Mouse (Mus musculus) C2C12 (cell line): ENCODE results near the gene Cpne2.

ENCODE experiments used
- CEBPB ChIP-seq: IDR thresholded peaks from one replicate; pipeline ENCODE4 v1.6.1; 2011; ENCODE audit warnings: low read depth, mild to moderate bottlenecking, control low read depth, moderate library complexity
- CTCF ChIP-seq: IDR thresholded peaks from one replicate; pipeline ENCODE4 v1.5.1; 2011; ENCODE audit not compliant: control insufficient read depth, insufficient read depth, insufficient read length
- MAX ChIP-seq: IDR thresholded peaks from one replicate; pipeline ENCODE4 v1.6.1; 2011; ENCODE audit warnings: mild to moderate bottlenecking, control low read depth
- MYOD1 ChIP-seq: IDR thresholded peaks from one replicate; pipeline ENCODE4 v1.6.1; 2011; ENCODE audit warnings: low read depth; ENCODE audit not compliant: control insufficient read depth, insufficient read length
- MYOG ChIP-seq: IDR thresholded peaks from one replicate; pipeline ENCODE4 v1.6.1; 2011; ENCODE audit not compliant: control insufficient read depth, insufficient read length; ENCODE audit errors: extremely low read depth
- USF1 ChIP-seq: IDR thresholded peaks from one replicate; pipeline ENCODE4 v1.6.1; 2011; ENCODE audit warnings: low read depth, mild to moderate bottlenecking, control low read depth, moderate library complexity

DNA sequence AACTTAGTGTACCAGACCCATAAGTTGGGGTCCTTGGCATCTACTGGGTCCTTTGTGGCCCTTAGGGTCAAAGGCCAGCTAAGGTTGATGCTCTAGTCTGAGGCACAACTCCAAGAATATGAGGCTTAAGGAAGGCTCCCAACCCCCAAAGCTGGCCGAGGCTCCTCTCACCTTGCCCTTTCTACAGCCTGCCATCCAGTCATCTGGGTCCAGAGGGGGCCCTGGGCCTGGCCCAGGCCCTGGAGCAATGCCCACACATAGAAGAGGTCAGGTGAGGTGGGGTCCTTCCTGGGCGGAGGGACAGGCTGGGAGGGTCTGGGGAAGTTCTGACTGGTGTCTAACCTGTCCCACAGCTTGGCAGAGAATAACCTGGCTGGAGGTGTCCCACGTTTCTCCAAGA lies 10.3 kb upstream of the Cpne2 start:
- TF ChIP-seq CTCF (no peak), USF1 (no peak), MYOD1 (no peak), CEBPB (no peak), MAX (no peak), MYOG (no peak)
